Mouse (Mus musculus) gastrocnemius, postnatal 10 days (tissue): ENCODE data around the gene Slc5a12. TPM values are rescaled to one million over a fixed set of nuclear protein-coding genes. Genes with fewer than 3 reads are reported as not detected.
A peak's percentile ranks its signal among the peaks of the same experiment; 100 is the strongest.

Experiments used
- DNase-seq: peaks from one replicate; pipeline ENCODE4 v3.0.0; 2021; ENCODE audit warnings: mixed read lengths
- long read RNA-seq, 2 experiments: library from polyadenylated mRNA; stranded (forward); transcript quantifications; one replicate each; pipeline ENCODE4 v2.0.0; 2021
- total RNA-seq, 2 experiments: library from RNA; stranded (reverse); gene quantifications; 2 replicates each; pipeline ENCODE4 v1.2.3; 2021

Slc5a12 gene
- not detected for total RNA-seq
- long read RNA-seq, experiment 1: 0 reads
- long read RNA-seq, experiment 2: 0 reads

DNA sequence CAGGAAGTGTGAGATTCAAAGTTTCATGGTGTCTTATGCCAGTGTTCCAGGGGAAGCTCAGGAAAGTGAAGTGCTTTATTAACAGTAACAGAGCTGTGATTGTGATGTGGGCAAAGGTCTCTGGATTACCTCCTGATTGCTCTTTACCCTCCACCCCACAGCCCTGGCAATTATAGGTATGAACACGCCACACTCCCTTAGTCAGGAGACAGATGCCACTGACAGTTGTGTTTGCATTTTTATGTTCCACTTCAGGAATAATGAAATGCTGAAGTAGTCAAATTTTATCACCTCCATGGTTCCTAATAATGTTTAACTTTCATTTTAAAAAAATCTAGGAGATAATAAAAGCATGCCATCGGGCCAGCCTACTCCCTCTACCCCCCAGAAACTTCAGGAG, at the start of gene Slc5a12:
Slc5a12 (plus strand) TSS at position 367 of the 400 bp plus-strand sequence.
- DNase-seq: no peak

DNA sequence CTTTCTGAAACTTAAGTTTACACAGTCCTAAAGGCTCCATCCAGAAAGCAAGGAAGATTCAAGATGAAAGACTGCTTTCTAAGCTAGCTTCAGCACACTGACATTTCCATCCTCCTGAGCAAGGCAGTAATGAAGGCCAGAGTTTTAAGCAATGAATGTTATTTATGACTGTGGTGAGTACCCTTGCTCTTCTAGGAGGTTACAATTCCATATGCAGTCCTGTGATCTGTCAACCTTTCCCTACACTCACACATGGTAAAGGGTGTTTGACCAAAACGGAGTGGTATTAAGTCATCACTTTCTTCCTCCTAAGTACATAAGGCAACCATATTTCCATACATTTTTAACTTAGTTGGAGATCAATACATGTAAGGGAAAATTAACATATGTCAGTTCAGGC, 41.0 kb upstream of the Slc5a12 start:
- DNase-seq: no peak

DNA sequence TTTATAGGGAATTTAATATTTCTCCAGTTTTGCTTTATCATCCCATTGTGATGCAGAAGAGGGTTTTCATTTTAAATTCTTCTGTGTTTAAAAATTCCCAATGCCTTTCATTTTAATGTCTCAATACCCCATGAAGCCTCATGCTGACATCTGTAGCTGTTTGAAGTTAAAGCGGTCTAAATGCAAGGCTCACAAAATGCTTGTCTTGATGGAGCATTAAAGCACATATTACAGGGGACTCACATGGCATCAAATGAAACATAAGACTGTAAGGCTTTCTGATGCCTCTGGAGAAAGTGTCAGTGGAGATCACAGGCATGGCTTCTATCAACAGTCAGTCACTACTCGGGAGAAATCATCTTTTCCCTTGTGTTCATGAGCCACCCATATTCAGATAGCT, 34.5 kb upstream of the Slc5a12 start:
- DNase-seq: no peak

- DNase-seq: peak; percentile 60
These were observed 32.1 kb upstream of the Slc5a12 start for GRCm38 (mm10) chr2:110564673-110565627.

DNA sequence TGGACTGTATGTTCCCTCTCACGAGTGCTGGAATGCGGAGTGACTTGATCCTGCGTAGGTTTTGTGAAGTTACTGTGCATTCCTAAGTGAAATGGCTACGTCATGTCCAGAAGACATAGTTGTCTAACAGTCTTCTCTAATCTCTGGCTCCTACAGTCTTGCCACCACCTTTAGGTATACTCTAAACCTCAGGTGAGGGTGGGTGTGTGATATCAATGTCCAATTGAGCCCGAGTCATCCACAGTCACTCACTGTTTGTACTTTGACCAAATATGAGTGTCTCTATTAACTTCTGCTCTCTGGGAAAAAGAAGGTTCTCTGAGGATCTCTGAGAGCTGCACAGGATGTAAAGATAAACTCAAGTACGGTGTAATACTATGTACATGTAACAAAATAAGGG, 10.4 kb upstream of the Slc5a12 start:
- DNase-seq: no peak

DNA sequence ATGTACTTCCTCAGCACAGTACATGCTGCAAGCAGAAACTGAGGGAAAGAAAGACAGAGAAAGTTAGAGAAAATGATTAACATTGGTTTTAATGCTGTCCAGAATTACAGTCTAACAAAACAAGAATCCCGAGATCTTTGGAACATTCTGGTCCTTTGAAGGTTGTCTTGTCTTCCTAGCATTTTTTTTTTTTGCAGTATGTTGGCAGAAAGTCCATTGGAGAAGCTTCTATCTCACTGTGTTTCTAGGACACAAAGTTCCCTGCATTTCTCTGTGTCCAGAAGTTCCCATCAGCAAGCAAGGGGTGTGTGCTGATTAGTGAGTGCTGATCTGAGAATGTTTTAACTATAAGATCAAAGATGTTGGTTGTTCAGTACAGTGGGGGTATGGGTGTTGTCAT, 7.1 kb upstream of the Slc5a12 start:
- no peak for DNase-seq

DNA sequence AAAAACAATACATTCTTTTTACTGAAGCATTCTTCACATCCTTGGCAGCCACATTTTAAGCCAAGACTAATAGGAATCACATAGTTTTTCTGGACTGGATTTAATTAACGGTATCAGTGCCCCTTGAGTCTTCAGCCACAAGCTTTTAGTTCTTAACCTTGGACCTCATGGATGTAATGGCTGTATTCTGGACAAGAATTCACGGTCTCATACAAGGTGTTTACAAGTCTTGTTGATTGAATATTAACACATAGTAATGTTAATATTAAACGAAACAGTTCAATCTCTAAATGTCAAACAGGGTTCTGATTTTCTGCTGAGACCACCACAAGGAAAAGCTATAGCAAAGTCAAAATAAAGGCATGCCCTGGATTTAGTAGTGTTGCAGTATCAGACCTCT, 4.8 kb upstream of the Slc5a12 start:
- no peak for DNase-seq

GRCm38 (mm10) chr2:110644358-110644757, 47.3 kb downstream of the Slc5a12 start:
- DNase-seq: no peak

DNA sequence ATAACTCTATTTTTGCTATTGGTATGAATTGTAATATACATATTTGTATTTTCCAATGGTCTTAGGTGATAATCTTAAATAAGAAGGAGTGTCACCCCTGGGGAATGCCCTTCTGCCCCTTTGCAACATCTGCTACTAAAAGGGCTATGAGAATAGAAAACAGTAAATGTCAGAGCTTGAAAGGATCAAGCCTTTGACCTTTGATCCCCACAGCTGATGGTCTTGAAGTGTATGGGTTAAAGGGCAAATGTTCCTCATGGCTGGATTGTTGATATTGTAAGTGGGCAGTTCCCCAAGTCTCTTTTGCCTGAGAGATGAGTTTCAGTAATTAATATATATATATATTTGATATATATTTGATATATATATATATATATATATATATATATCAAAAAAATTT, 47.7 kb downstream of the Slc5a12 start:
- DNase-seq: no peak

DNA sequence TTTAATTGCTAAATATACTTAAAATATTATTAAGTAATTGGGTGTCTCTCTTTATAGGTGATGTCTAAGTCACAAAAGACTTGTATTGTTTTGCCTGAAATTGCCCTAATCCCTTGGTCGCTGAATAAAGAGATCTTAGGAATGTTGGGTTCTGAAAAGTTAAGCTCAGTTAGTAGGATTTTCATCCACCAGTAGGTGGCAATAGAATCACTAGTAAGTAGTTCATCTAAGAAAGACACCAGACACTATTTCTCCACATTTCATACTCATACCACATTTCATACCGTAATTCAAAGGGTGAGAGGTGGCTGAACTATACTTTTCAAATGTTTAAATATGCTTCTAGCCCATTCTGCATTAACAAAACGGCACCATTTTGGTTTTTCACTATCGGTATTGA, 66.2 kb downstream of the Slc5a12 start:
- no peak for DNase-seq

DNA sequence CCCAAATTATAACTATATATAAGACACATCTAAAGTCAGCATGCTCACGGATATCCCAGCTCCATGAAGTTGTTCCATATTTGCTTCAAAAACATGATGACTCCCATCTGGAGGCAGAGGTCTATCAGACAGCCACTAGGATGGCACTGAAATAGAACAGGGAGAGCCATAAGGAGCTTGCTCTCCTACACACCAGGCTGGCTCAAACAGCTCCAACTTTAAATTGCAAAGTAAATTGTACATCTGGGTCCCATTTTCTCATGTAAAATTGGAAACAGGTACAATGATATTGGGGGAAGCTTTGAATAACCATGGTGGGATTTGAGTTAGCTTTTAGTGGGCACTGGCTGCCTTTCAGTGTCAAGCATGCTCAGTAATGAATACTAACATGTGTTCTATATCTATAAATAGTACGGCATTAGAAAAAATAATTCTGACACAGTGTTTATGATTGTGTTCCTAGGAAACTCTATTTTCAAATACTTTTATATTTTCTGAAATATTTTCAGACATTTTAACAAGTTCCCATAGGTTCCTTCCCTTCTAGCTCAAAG, 74.0 kb downstream of the Slc5a12 start:
- no peak for DNase-seq

Other genes starting within 250 kb of the Slc5a12 start
- 10 to 100 TPM; 16.1 to 21.4 TPM for gene Fibin, start 234.1 kb upstream of the Slc5a12 start, total RNA-seq
- under 1 TPM in 1 of 2 experiments, not detected in 1; 0.14 TPM for gene Muc15, start 124.0 kb downstream of the Slc5a12 start, total RNA-seq